Mouse (Mus musculus) T-helper 1 cell (primary cell): ENCODE results near the gene Ppip5k2.

ENCODE experiments used
- in situ Hi-C: fragments of 300-600 bp; cut with MboI, MseI; formaldehyde crosslinking; loops from one replicate; pipeline ENCODE4 v1.15.1; 2025; ENCODE audit warnings: high pct_unique_total_duplicates

Ppip5k2 gene

DNA sequence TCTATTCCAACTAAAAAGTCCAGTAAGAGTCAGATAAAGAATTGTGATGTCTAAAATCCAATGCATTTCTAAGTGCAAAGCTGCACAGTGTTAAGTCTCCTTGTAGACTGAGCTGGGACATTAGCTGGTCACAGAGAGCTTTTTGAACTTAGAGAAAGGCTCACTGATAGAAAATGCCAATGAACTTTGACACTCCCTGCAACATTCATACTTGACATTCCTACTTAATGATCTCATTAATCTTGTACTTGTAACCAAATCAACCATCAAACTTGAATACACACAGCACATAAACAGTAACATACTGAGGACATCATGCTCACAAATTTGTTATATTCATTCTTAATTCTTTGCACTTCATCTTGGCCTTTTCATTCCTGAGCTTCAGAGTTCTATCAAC, 10.4 kb downstream of the Ppip5k2 start:
- in situ Hi-C loops: no loop called here

DNA sequence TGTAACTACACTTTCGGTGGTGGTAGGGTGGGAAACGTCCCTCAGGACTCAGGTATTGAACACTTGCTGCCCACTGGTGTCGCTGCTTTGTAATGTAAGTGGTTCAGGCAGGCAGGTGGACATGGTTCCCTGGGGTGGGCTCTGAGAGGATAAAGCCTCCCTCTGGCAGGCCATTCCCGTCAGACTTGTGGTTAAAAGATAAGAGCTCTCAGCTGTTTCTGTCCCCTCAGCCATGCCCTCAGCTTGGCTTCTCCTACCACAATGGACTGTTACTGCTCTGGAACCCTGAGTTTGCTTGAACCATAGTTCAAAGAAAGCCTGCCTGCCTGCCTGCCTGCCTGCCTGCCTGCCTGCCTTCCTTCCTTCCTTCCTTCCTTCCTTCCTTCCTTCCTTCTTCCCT, 15.8 kb downstream of the Ppip5k2 start:
- in situ Hi-C loops: no loop called here

DNA sequence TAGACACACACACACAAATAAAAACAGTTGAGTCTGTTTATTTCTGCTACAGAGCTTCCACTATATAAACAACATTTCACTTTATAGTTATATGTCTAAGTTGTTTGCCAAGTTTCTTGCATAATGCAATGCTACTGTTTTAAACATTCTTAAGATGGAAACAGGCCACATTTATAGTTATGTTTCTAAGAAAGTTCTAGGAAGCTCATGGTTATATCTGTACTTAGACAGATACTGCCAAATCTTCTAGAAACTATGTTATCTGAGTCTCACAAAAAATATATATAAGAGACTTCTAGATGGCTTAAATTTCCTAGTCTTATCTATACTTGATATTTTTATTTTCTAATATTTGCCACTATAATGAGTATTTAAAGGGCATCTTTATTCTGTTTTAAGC, 17.0 kb downstream of the Ppip5k2 start:
- in situ Hi-C loops: no loop called here

DNA sequence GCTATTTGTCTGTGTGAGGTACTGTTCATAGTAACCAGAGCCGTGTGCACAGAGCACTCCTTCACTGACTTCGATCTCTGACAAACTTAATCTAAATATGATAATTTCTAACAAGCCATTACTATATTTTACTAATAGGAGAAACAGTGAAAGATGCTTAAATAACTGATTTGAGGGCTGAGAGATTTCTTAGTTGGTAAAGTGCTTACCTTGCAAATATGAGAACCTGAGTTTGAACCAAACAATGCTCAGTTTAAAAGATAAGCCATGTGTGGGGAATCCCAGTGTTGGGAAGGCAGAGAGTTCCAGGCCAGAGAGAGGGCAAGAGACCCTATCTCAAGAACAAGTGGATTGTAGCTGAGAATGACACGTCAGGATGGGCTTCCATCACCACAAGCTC, 22.0 kb downstream of the Ppip5k2 start:
- in situ Hi-C loops: no loop called here

DNA sequence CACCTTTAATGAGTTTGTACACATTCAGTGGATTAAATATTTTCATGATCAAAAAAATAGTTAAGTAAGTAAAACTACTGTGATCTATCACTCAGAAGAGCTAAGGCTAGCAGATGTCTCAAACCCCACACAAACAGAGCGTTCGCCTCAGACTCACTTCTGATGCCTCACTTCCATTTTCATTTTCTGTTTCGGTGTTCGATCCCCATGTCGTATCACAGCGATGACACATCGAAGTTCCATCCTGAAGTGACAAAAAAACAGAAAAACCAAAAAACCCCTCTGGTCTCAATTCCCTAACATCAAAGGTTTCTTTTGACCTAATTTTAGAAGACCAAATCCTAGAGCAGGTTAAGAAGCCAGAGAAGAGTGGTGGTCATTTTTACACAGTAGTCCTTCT, 23.9 kb downstream of the Ppip5k2 start:
- in situ Hi-C loops: no loop called here

DNA sequence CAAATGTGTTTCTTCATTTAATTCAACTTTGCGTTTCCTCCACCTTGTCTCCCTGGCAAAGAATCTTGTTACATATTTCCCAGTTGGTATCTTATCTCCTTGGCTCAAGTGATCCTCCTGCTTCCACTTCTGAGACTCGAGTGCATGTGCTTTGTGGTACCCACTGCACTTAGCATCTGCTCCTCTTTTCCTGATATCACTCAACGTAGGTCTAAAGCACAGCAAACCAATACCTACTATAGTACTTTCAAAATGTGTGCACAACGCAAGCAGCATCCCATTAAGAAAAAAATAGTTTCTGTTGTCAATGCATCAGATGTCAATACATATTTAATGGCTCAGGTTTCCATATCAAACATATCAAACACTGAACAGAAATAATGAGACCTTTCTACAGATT, 24.5 kb downstream of the Ppip5k2 start:
- in situ Hi-C loops: no loop called here

DNA sequence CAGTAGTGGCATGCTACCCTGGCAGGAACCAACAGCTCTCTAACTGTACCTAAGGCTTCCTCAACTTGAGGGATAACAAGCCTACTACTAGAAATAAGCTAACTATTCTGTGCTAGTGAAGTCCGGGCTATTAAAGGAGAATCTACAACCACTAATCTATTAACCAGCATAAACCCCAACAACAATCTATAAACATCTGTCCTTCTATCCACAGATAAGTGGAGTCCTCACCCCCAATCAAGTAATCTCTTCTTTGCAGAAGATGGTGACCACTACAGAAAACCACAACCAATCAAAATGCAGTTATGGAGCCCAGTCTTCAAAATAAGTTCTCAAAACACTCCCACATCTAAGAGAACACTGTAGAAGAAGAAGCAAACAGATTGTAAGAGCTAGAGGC, 27.1 kb downstream of the Ppip5k2 start:
- in situ Hi-C loops: no loop called here

DNA sequence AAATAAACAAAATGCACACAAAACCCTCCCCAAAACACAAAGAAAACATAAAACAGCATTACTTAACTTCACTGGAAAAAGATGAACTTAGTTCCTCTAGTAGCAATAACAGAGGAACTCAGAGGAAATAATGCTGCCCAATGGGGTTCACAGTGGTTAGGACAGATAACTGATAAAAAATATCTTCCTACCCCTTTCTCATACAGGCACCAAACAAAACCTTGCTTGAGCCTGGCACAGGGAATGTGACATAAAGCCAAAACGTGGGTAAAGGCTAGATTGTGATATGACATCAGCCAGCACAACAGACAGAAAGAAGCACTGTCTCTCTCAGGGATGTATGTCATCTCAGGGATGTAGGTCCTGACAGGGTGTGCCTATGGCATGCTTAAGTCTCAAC, 40.9 kb downstream of the Ppip5k2 start:
- in situ Hi-C loops: no loop called here

DNA sequence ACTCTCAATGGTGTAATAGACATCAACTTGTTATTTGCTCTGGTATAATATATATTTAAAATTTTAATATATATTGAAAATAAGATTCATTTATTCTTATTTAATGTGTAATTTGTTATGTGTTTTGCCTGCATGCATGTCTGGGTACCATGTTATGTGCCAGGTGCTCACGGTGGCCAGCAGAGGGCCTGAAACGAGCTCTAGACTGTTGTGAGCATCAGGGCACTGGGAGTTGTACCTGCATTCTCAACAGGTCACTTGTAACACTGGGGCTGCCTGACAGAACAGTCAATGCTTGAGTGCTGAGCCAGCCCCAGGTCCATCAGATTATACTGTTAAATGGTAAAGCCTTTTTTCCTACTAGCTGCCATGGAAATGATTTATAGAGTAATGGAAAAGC, 43.5 kb downstream of the Ppip5k2 start:
- in situ Hi-C loops: no loop called here

DNA sequence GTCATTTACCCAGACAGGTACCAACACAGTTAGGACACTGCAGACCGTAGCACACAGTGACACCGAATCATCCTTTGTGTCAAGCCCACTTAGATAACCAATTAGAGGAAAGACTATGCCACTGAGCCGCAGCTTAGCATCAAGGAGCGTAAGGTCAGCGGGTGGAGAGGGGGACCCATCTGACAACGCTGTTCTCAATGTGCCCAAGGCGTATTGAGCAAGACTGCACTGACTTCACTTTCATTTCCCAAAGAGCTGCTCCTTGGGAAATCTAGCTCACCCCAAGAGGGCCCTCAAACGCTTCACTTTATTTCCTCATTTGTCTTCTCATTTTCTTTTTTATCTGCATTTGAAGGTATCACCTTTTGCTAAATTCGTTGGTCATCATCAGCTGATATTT, 51.8 kb downstream of the Ppip5k2 start:
- in situ Hi-C loops: no loop called here

DNA sequence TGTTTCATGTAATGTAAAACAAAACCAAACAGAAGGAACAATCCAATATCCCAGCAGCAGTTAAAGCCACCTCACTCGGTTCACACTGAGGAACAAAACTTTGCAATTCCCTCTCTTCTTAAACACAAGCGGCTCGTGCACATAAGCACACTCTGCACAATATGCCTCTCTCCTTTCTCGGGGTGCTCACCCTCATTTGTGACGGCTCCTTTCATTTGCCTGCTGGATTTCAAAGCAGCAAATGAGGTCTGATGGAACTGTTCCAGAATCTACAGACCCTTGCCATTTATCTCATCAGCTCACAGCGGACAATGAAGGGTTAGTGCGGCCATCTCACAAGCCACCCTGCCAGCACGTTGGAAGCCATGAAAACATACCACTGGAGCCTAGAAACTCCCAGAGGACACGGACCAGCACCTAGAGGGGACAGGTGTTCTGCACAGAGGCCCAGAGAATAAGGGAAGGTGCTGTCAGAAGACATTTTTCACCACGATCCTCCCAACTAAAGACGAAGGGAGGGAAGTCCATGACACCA, 55.8 kb downstream of the Ppip5k2 start:
- in situ Hi-C loops: no loop called here

DNA sequence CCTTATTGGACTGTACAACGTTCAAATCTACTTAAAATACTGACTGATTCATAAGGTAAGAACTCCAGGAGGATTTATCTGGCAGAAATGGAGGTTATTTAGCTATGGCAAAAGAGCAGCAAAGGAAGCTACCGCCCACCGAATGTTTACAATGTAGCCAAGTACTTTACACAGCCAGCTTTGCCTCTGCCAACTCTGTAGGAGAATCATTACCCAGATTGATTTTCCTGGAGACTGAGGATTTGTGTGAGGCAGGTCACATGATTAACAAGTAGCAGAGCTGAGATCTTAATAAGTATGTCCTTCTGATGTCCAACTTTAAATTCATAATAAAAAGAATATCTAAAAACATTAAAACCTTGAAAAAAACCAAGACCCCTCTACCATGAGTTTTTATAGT, 59.7 kb downstream of the Ppip5k2 start:
- in situ Hi-C loops: no loop called here

DNA sequence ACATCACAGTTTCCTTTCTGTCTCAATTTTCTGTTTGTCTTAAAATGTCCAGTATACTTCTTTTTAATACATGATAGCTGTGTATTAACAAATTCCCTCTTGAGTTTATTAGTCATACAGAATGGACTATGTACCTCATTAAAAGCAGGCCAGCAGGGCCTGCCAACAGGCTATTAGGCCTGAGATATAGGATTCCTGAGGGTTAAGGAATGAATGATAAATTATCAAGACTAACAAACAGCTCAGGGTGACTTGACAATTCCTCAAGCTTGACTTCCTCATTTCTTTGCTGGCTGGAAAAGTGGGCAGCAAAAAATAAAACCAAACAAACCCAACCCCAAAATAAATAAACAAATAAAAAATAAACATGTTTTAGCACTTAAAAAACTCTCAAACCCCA, 64.8 kb downstream of the Ppip5k2 start:
- in situ Hi-C loops: no loop called here

DNA sequence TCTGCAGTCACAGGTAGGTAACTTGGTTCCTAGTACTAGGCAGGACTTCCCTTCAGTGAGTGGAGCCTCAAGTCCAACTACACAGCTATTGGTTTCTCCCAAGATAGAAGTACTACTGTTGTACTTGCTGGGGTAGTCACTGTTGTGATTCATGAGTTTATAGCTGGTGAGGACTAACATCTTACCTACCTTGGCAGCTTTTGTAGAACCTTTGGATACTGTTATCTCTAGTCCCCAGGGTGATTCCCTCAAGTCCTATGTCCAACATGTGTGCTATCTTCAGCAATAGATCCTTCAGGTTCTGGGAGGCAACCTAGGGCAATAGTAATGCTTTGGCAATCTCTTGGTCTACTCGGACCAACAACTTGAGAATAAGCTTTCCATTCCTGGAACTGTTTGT, 65.6 kb downstream of the Ppip5k2 start:
- in situ Hi-C loops: no loop called here

DNA sequence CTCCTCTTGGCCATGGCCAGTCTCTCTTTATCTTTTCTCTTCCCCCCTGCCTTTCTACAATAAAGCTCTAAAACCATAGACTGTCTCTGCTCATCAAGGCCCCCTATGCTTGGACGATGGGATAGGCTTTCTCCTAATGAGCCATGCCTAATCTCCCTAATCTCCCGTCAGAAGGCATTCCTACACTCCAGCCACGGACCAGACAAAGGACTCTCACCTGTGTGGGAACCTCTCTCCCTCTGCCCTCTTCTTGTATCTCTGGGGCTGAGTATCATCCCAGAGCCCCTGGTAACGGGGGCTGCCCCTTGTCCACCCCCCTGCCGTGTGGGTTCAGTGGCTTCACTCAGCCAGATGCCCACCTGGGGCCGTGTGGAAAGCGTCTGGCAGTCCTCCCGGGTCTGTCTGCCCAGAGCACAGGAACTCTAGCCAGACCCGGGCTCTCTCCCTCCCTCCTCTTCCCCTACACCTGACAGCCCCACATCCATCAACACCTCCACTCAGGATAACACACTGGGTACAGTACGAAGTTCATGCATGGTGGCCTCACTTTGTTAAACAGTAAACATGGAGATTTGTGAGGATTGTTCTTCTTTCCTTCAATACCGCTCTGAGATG, 71.1 kb downstream of the Ppip5k2 start:
- in situ Hi-C loops: no loop called here

DNA sequence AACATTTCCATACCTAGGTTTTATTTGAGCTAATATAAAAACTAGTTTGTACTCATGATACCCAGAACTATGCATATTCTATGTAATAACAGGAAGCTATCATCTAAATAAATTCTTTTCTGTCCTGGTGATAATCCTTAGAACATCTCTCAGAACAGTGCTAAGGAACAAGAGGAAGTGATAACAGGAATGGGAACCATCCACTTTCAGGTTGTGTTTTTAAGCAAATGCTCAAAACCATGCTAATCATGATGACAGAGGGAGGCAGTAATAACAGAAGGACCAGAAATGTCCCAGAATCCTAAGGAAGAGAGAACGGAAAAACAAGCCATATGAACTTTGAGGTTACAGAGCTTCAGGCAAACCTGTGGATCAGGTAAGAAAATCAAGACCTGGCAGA, 72.9 kb downstream of the Ppip5k2 start:
- in situ Hi-C loops: no loop called here

DNA sequence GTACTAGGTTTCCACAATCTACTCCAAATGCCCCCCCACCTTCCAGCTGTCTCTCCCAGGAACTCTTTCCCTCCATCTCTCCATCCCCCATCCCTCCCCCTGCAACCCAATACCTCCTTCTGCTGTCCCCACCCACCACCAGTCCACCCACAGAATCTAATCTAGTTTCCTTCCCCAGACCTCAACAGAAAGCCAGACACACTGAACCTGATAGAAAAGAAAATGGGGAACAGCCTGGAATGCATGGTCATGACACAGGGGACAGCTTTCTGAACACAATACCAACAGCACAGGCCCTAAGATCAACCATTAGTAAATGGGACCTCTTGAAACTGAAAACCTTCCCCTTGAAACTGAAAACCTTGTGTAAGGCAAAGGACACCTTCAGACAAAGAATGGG, 76.4 kb downstream of the Ppip5k2 start:
- in situ Hi-C loops: no loop called here

DNA sequence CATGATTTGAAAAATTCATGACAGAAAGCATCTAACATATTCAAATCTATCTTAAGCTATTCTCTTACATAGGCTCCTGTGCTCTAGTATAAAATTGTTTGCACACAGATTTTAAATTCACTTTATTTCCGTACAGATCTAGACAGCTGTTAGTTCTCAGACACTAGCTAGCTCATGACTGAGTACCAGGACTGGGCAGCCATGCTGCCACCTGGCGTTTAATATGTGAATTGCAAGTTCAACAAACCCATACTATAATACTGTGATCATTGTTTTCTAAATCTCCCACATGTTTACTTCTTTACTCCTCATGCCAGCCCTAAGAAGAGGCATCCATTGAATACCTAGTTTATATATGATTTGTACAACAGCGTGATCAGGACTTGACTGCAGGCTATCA, 81.5 kb downstream of the Ppip5k2 start:
- in situ Hi-C loops: no loop called here

DNA sequence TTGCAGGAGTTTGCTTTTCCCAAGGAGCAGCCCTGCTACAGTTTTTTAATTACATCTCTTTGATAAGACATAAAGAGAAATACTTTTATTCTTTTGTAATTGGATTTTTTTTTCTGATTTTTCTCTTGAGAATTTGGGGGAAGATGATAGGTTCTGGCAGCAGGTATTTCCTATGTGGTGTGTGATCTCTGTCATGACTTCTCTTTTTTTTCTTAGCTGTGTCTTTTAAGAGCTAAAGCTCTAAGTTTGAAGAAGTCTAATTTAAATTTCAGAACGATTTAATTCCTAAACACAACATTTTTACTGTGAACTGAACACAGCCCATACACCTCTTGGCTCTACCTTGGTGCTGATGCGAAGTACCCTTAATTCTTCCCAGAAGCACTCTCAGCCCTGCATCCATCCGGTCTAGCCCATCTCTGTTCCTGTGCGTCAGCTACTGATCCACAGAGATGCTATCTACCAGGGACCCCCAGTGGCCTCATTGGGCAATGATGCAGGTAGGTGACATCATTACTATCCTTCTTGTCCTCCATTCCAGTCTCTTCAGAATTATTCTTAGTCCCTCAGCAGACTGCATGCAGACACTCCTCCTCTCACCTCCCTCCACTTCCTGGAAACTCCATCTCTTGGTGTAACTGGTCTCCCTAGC, 93.6 kb downstream of the Ppip5k2 start:
- in situ Hi-C loops: loop anchor here (5.0 kb wide), 1 partner anchor 829 kb away; no protein-coding TSS in a partner anchor

DNA sequence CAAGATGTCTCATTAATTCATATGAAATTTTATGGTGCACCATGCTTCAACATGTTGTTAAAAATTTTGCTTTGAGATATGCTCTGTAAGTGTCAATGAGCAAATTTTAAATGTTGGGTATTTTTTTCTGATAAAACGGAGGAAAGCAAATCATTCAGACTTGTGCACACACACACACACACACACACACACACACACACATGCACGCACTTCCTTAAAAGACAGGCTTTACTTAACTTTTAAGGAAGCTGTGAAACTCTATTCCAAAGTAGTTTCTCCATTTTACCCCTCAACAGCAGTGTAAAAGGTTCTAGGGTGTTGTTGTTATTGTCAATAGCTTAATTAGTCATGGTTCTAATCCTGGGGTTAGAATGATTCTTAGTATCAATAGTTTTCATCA, 94.1 kb downstream of the Ppip5k2 start:
- in situ Hi-C loops: loop anchor here (5.0 kb wide), 1 partner anchor 829 kb away; no protein-coding TSS in a partner anchor

DNA sequence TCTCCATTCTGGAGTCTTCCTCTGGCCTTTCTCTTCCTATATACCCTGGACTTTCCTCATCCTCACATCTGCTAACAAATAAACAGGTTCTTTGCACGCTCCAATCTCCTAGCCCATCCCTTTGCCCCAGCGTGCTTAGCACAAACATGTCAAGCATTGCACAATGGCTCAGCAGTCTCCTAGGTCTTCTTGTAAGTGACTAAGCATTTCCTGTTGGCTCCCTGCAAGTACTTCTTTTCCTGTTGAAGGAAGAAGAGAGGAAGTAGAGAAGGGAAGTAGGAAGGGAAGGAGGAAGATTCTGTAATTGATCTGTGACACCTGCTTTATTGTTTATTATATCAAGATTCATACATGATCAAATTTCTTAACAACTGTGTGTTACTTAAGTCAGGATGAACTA, 97.4 kb downstream of the Ppip5k2 start:
- in situ Hi-C loops: no loop called here

DNA sequence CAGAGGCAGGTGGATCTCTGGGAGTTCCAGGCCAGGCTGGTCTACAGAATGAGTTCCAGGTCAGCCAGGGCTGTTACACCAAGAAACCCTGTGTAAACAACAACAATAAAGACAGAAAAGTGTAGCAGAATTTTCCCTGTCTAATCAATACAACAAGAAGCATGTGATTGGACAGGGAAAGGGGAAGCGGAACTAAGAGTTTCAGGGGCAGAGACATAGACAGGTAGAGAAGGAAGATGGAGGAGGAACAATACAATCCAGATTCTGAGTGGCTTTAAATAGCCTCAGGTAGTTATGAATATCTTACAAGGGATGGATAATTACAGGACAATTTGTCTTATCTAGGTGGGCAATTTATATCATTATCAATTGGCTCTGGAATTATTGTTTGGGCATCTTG, 102.9 kb downstream of the Ppip5k2 start:
- in situ Hi-C loops: no loop called here

DNA sequence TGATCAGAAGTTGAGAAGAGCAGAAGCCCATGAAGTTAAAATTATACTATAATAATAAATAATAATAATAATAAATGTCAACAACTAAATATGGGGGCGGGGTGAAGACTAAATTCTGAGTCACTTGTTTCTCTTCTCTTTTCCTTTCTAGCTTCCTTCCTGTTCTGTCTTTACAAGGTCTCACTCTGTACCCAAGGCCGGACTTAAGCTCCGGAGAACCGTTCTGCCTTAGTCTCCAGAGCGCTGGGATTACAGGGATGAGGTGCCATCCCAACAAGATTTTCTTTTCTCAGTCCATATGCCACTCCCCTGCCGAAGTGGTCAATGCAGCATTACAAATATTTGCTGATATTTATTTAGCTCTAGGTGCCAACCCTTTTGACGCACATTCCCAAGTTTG, 107.9 kb downstream of the Ppip5k2 start:
- in situ Hi-C loops: no loop called here
